Mouse (Mus musculus) midbrain, postnatal 0 days (tissue): Measurements from ENCODE around the gene E330021D16Rik. TPM values are rescaled to one million over a fixed set of nuclear protein-coding genes. Genes with fewer than 3 reads are reported as not detected.

Experiments
- ATAC-seq: fragments of 200-750 bp; cut with Nextera tagmentation; 2 replicates; pipeline ENCODE4 v1.8.0; 2017; ENCODE audit warnings: moderate number of reproducible peaks, mild to moderate bottlenecking, moderate TSS enrichment, moderate library complexity; ENCODE audit not compliant: low FRiP score
- DNase-seq: peaks from one replicate; pipeline ENCODE4 v3.0.0-alpha.2; 2015; ENCODE audit warnings: low spot score
- H3K27ac ChIP-seq: fragments of 300-500 bp; sonication (generic); 2 replicates; pipeline ENCODE4 v1.5.1; 2014; ENCODE audit warnings: low read depth, mild to moderate bottlenecking, low read length, mixed read lengths
- H3K27me3 ChIP-seq: fragments of 300-500 bp; sonication (generic); 2 replicates; pipeline ENCODE4 v1.6.1; 2014; ENCODE audit warnings: low read length, control low read depth, mixed read lengths; ENCODE audit not compliant: insufficient read depth
- H3K36me3 ChIP-seq: fragments of 300-500 bp; sonication (generic); 2 replicates; pipeline ENCODE4 v1.6.1; 2014; ENCODE audit warnings: low read length, control low read depth, mixed read lengths; ENCODE audit not compliant: insufficient read depth
- H3K4me1 ChIP-seq: fragments of 300-500 bp; sonication (generic); 2 replicates; pipeline ENCODE4 v1.6.1; 2014; ENCODE audit warnings: mild to moderate bottlenecking, control low read depth, antibody characterized with exemption, low read length, mixed read lengths; ENCODE audit not compliant: insufficient read depth
- H3K4me2 ChIP-seq: fragments of 300-500 bp; sonication (generic); 2 replicates; pipeline ENCODE4 v1.6.1; 2014; ENCODE audit warnings: low read depth, mild to moderate bottlenecking, low read length, mixed read lengths; ENCODE audit not compliant: poor library complexity, severe bottlenecking
- H3K4me3 ChIP-seq: fragments of 300-500 bp; sonication (generic); 2 replicates; pipeline ENCODE4 v1.5.1; 2014; ENCODE audit warnings: low read depth, mild to moderate bottlenecking, low read length, moderate library complexity
- H3K9ac ChIP-seq: fragments of 300-500 bp; sonication (generic); replicated peaks from 2 replicates; pipeline ENCODE4 v1.6.1; 2014; ENCODE audit warnings: mild to moderate bottlenecking, low read length, moderate library complexity, mixed read lengths; ENCODE audit not compliant: poor library complexity, severe bottlenecking
- H3K9me3 ChIP-seq: fragments of 300-500 bp; sonication (generic); 2 replicates; pipeline ENCODE4 v1.6.1; 2016; ENCODE audit warnings: low read length, control low read depth
- CTCF ChIP-seq: IDR thresholded peaks from 2 replicates; pipeline ENCODE4 v1.5.1; 2016; ENCODE audit warnings: antibody characterized with exemption, mild to moderate bottlenecking
- WGBS: fragments of 180-500 bp; shearing (Covaris S2); extraction: QIAGEN DNeasy Blood & Tissue Kit; methylation state at CpG from one replicate; pipeline ENCODE4 v1.1.7; 2014; 5-methylcytosine and 5-hydroxymethylcytosine counted together
- polyA plus RNA-seq: library from polyadenylated mRNA; unstranded; fragments of >200 nt; fragmentation: Nextera tagmentation; extraction: Ambion mirVana; gene quantifications from 2 replicates; pipeline ENCODE4 v1.2.1, GENCODE M21; 2015
- total RNA-seq: library from RNA; depleted of rRNA; stranded (reverse); fragments of >200 nt; gene quantifications from 2 replicates; pipeline ENCODE4 v1.2.3, GENCODE M21; 2014; rRNA removed

Gene E330021D16Rik
- total RNA-seq (not detected in 2 replicates), polyA plus RNA-seq (not detected in 2 replicates)

GRCm38 (mm10) chr6:136415133-136415775 is at the start of gene E330021D16Rik:
TSS of gene E330021D16Rik (minus strand) at chr6:136415569.
- ATAC-seq: no peak
- Histone ChIP-seq H3K27ac (no peak within 1 kb of the TSS), H3K9ac (no peak within 1 kb of the TSS), H3K27me3 (no peaks in the 10 kb centered on the region), H3K4me1 (no peaks in the 10 kb centered on the region), H3K9me3 (no peaks in the 10 kb centered on the region), H3K4me3 (no peak within 1 kb of the TSS), H3K4me2 (no peak within 1 kb of the TSS), H3K36me3 (no peaks in the 10 kb centered on the region)
- TF ChIP-seq CTCF: no peak
- WGBS: 87% methylated on average over 9 of the region's 9 CpGs
- no peak for DNase-seq

- 85% methylated on average over 8 of the region's 8 CpGs for WGBS
- no peak for DNase-seq
- Histone ChIP-seq H3K9ac (no peak overlapping the region), H3K9me3 (no peaks in the 10 kb centered on the region), H3K27ac (no peak overlapping the region), H3K4me1 (peaks cover 3% of the 10 kb centered on the region; the same call in 1 of the 2 replicates), H3K36me3 (no peaks in the 10 kb centered on the region), H3K4me3 (no peak overlapping the region), H3K4me2 (no peak overlapping the region), H3K27me3 (no peaks in the 10 kb centered on the region)
- no peak for ATAC-seq
- TF ChIP-seq CTCF: no peak
Measured at GRCm38 (mm10) chr6:136465021-136465420, 49.7 kb upstream of the E330021D16Rik start.

GRCm38 (mm10) chr6:136464121-136464621 is 48.8 kb upstream of the E330021D16Rik start:
- 67% methylated on average over 12 of the region's 12 CpGs for WGBS
- ATAC-seq (no peak), DNase-seq (no peak)
- TF ChIP-seq CTCF: no peak
- Histone ChIP-seq H3K9ac (no peak overlapping the region), H3K4me1 (peaks cover 3% of the 10 kb centered on the region; the same call in 1 of the 2 replicates), H3K27me3 (no peaks in the 10 kb centered on the region), H3K4me2 (no peak overlapping the region), H3K27ac (no peak overlapping the region), H3K36me3 (no peaks in the 10 kb centered on the region), H3K4me3 (no peak overlapping the region), H3K9me3 (no peaks in the 10 kb centered on the region)

- no peak overlapping the region for H3K9ac ChIP-seq
- no peak overlapping the region for H3K4me2 ChIP-seq
- WGBS: 37% methylated on average over 9 of the region's 9 CpGs
- TF ChIP-seq CTCF: no peak
- no peaks in the 10 kb centered on the region for H3K36me3 ChIP-seq
- no peak overlapping the region for H3K27ac ChIP-seq
- DNase-seq: no peak
- peaks cover 3% of the 10 kb centered on the region; the same call in 1 of the 2 replicates for H3K4me1 ChIP-seq
- no peak for ATAC-seq
- no peaks in the 10 kb centered on the region for H3K27me3 ChIP-seq
- H3K9me3 ChIP-seq: no peaks in the 10 kb centered on the region
- H3K4me3 ChIP-seq: no peak overlapping the region
Measured at GRCm38 (mm10) chr6:136463491-136463890, 48.1 kb upstream of the E330021D16Rik start.

GRCm38 (mm10) chr6:136459156-136459555 is 43.8 kb upstream of the E330021D16Rik start:
- H3K27me3 ChIP-seq: no peaks in the 10 kb centered on the region
- no peak overlapping the region for H3K27ac ChIP-seq
- no peak overlapping the region for H3K9ac ChIP-seq
- no peak overlapping the region for H3K4me2 ChIP-seq
- TF ChIP-seq CTCF: no peak
- ATAC-seq: no peak
- no peaks in the 10 kb centered on the region for H3K4me1 ChIP-seq
- no peaks in the 10 kb centered on the region for H3K36me3 ChIP-seq
- no peaks in the 10 kb centered on the region for H3K9me3 ChIP-seq
- 91% methylated on average over 7 of the region's 7 CpGs for WGBS
- DNase-seq: no peak
- H3K4me3 ChIP-seq: no peak overlapping the region

- 100% methylated on average over 1 of the region's 1 CpGs for WGBS
- TF ChIP-seq CTCF: no peak
- H3K36me3 ChIP-seq: no peaks in the 10 kb centered on the region
- H3K9me3 ChIP-seq: no peaks in the 10 kb centered on the region
- no peak for ATAC-seq
- no peak overlapping the region for H3K4me2 ChIP-seq
- H3K4me1 ChIP-seq: no peaks in the 10 kb centered on the region
- no peaks in the 10 kb centered on the region for H3K27me3 ChIP-seq
- H3K27ac ChIP-seq: no peak overlapping the region
- no peak overlapping the region for H3K4me3 ChIP-seq
- H3K9ac ChIP-seq: no peak overlapping the region
- DNase-seq: no peak
Measured at GRCm38 (mm10) chr6:136456302-136456701, 40.9 kb upstream of the E330021D16Rik start.
